Mouse (Mus musculus) effector memory CD4-positive, alpha-beta T cell, adult 5 months (primary cell): ENCODE results near the gene Ffar3. TPM values are rescaled to one million over a fixed set of nuclear protein-coding genes. Genes with fewer than 3 reads are reported as not detected.

ENCODE experiments used
- polyA plus RNA-seq: library from polyadenylated mRNA; unstranded; fragments of 100-300 nt; shearing (Covaris generic); gene quantifications from one replicate; pipeline ENCODE4 v1.2.1, GENCODE M21; 2017

Gene Ffar3
- not detected for polyA plus RNA-seq

GRCm38 (mm10) chr7:30856078-30856477, at the start of gene Ffar3:
Gene Ffar3 (minus strand): TSS chr7:30856178.

DNA sequence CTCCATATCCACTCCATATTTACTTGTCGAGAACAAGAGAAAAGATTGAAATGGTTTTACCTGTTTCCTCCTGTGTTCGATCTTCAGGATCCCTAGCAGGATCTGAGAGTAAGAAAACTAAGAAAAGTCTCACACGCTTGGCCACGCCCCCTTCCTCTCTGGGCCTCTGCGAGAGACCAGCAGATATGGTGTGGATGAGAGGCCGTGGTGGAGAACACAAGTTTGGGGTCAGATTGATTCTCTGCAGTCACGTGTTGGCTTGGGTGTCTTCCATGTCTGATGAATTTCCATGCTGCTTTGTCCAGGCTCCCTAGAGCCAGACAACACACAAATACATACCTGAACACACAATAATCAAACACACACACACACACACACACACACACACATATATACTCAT, 24.2 kb upstream of the Ffar3 start, which contains the start of gene Cd22:
TSS of gene Cd22 (minus strand) at position 167 of the 400 bp plus-strand sequence.

DNA sequence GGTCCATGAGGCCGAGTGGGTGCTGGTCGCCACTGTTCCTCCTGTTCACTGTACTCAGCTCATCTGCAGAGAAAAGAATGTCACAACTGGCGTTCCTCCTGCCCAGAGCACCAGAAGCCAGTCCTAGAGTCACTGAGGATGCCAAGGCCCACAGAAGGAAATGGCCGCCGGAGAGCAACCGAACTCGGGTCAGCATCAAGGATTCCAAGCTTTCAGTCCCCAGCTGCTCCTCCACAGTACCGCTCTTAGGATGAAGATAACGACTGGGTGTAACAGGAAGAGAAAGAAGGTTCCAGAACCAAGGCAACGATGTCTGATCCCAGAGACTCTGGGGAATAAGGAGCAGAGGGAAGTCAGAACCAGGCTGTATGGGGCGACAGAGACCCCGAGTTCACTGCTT, 5.5 kb upstream of the Ffar3 start, which contains the start of gene Ffar1:
TSS of gene Ffar1 (minus strand) at position 101 of the 400 bp plus-strand sequence.

DNA sequence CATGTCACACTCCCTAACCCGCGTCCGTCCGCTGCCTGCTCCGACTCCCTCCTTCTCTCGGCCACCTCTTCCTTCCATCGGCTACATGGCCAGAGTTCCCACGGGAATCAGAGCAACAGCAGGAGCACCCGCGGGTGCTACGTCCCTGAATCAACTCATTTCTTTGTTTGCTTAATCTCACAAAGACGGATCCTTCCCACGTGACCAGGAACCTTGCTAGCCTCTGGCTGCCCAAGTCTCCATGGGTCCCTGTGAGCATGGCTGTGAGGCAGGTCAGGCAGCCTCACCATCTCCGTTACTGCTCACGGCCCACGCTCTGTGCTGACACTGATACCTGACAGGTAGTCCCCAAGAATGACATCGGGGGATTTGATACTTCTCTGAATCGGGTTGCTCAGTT, 32.3 kb downstream of the Ffar3 start, which contains the start of gene Ffar2:
TSS of gene Ffar2 (minus strand) at position 101 of the 400 bp plus-strand sequence.

Other genes with a start within 250 kb of the Ffar3 start
- gene Upk1a, start 243.3 kb downstream of the Ffar3 start, polyA plus RNA-seq = 0.79 TPM
- 388 TPM for gene Cox6b1, start 230.0 kb downstream of the Ffar3 start, polyA plus RNA-seq
- not detected for gene Etv2, start 220.3 kb downstream of the Ffar3 start, polyA plus RNA-seq
- 194 TPM for gene Rbm42, start 205.9 kb downstream of the Ffar3 start, polyA plus RNA-seq
- gene Haus5, start 191.2 kb downstream of the Ffar3 start, polyA plus RNA-seq = 36.3 TPM
- 0.56 TPM for gene Pmis2, start 184.6 kb downstream of the Ffar3 start, polyA plus RNA-seq
- gene 2200002J24Rik, start 157.3 kb downstream of the Ffar3 start, polyA plus RNA-seq = not detected
- not detected for gene Atp4a, start 144.0 kb downstream of the Ffar3 start, polyA plus RNA-seq
- 51.5 TPM for gene Tmem147, start 126.6 kb downstream of the Ffar3 start, polyA plus RNA-seq
- gene Gapdhs, start 112.5 kb downstream of the Ffar3 start, polyA plus RNA-seq = not detected
- gene Sbsn, start 104.7 kb downstream of the Ffar3 start, polyA plus RNA-seq = 0.17 TPM
- not detected for gene Dmkn, start 92.4 kb downstream of the Ffar3 start, polyA plus RNA-seq
- not detected for gene Krtdap, start 68.3 kb downstream of the Ffar3 start, polyA plus RNA-seq
- not detected for gene Ffar2, start 32.4 kb downstream of the Ffar3 start, polyA plus RNA-seq
- 0.09 TPM for gene Ffar1, start 5.4 kb upstream of the Ffar3 start, polyA plus RNA-seq
- gene Cd22, start 24.2 kb upstream of the Ffar3 start, polyA plus RNA-seq = 28.6 TPM
- not detected for gene Mag, start 58.7 kb upstream of the Ffar3 start, polyA plus RNA-seq
- gene Hamp2, start 68.5 kb upstream of the Ffar3 start, polyA plus RNA-seq = not detected
- not detected for gene Hamp, start 87.9 kb upstream of the Ffar3 start, polyA plus RNA-seq
- 10.7 TPM for gene Usf2, start 100.6 kb upstream of the Ffar3 start, polyA plus RNA-seq
- 7.7 TPM for gene Lsr, start 117.3 kb upstream of the Ffar3 start, polyA plus RNA-seq
- gene Fam187b, start 117.6 kb upstream of the Ffar3 start, polyA plus RNA-seq = 0.46 TPM
- 1,401 TPM for gene Fxyd5, start 186.3 kb upstream of the Ffar3 start, polyA plus RNA-seq
- gene Fxyd7, start 195.3 kb upstream of the Ffar3 start, polyA plus RNA-seq = not detected
- gene Fxyd1, start 201.0 kb upstream of the Ffar3 start, polyA plus RNA-seq = not detected
- gene Lgi4, start 203.2 kb upstream of the Ffar3 start, polyA plus RNA-seq = not detected
- not detected for gene Fxyd3, start 220.5 kb upstream of the Ffar3 start, polyA plus RNA-seq